Mouse (Mus musculus): ENCODE measurements at regions not wholly inside any gene's neighbourhood (a gene's known extent, or its start where the extent isn't known, plus 50 kb on each side); places are given as distances from the start of the nearest gene placed in this dataset.

GRCm38 (mm10) chr7:124868621-124869020 lies 575.9 kb upstream of the Kdm8 start:
- Histone ChIP-seq H3K9ac (no peak overlapping the region), H3K4me2 (no peak overlapping the region), H3K4me3 (replicated peaks) (no peak overlapping the region), H3K4me1 (0 out of 2 replicates have a peak, but pooled peaks cover 5% of the 10 kb centered on the region), H3K27ac (peak overlapping the region; percentile 75), H3K9me3 (replicated peaks) (no peaks in the 10 kb centered on the region), H3K36me3 (no peaks in the 10 kb centered on the region), H3K27me3 (no peaks in the 10 kb centered on the region)
- 43% methylated on average over 3 of the region's 3 CpGs for WGBS
- ATAC-seq (replicated peaks; ENCODE audit: low FRiP score) = no peak

GRCm38 (mm10) chr7:124880771-124881170 lies 563.7 kb upstream of the Kdm8 start:
- ATAC-seq (replicated peaks; ENCODE audit: low FRiP score) = no peak
- Histone ChIP-seq H3K27ac (no peak overlapping the region), H3K9ac (no peak overlapping the region), H3K27me3 (no peaks in the 10 kb centered on the region), H3K4me1 (no peaks in the 10 kb centered on the region), H3K4me2 (no peak overlapping the region), H3K9me3 (replicated peaks) (no peaks in the 10 kb centered on the region), H3K4me3 (replicated peaks) (no peak overlapping the region), H3K36me3 (no peaks in the 10 kb centered on the region)
- 87% methylated on average over 6 of the region's 6 CpGs for WGBS

GRCm38 (mm10) chr7:124907233-124907632 lies 537.2 kb upstream of the Kdm8 start:
- Histone ChIP-seq H3K4me3 (replicated peaks) (no peak overlapping the region), H3K27me3 (no peaks in the 10 kb centered on the region), H3K9ac (no peak overlapping the region), H3K9me3 (replicated peaks) (no peaks in the 10 kb centered on the region), H3K27ac (no peak overlapping the region), H3K36me3 (no peaks in the 10 kb centered on the region), H3K4me1 (no peaks in the 10 kb centered on the region), H3K4me2 (no peak overlapping the region)
- WGBS = 70% methylated on average over 5 of the region's 5 CpGs
- ATAC-seq (replicated peaks; ENCODE audit: low FRiP score) = no peak

GRCm38 (mm10) chr7:124907662-124908296 lies 536.7 kb upstream of the Kdm8 start:
- Histone ChIP-seq H3K27ac (no peak overlapping the region), H3K9me3 (replicated peaks) (no peaks in the 10 kb centered on the region), H3K9ac (no peak overlapping the region), H3K36me3 (no peaks in the 10 kb centered on the region), H3K4me2 (no peak overlapping the region), H3K4me1 (no peaks in the 10 kb centered on the region), H3K27me3 (no peaks in the 10 kb centered on the region), H3K4me3 (replicated peaks) (no peak overlapping the region)
- 55% methylated on average over 5 of the region's 5 CpGs for WGBS
- ATAC-seq (replicated peaks; ENCODE audit: low FRiP score) = no peak

- ATAC-seq (replicated peaks; ENCODE audit: low FRiP score) = no peak
- Histone ChIP-seq H3K4me2 (no peak overlapping the region), H3K9ac (no peak overlapping the region), H3K4me1 (peaks cover 7% of the 10 kb centered on the region), H3K9me3 (replicated peaks) (no peaks in the 10 kb centered on the region), H3K36me3 (no peaks in the 10 kb centered on the region), H3K4me3 (replicated peaks) (no peak overlapping the region), H3K27ac (no peak overlapping the region), H3K27me3 (0 out of 2 replicates have a peak, but pooled peaks cover 2% of the 10 kb centered on the region)
- 76% methylated on average over 5 of the region's 5 CpGs for WGBS
These were observed 530.4 kb upstream of the Kdm8 start for GRCm38 (mm10) chr7:124914061-124914460.

GRCm38 (mm10) chr7:124914479-124914878 lies 530.0 kb upstream of the Kdm8 start:
- Histone ChIP-seq H3K4me3 (replicated peaks) (no peak overlapping the region), H3K9ac (no peak overlapping the region), H3K36me3 (no peaks in the 10 kb centered on the region), H3K4me2 (no peak overlapping the region), H3K4me1 (peaks cover 7% of the 10 kb centered on the region), H3K27ac (no peak overlapping the region), H3K27me3 (0 out of 2 replicates have a peak, but pooled peaks cover 2% of the 10 kb centered on the region), H3K9me3 (replicated peaks) (no peaks in the 10 kb centered on the region)
- WGBS = 74% methylated on average over 4 of the region's 4 CpGs
- ATAC-seq (replicated peaks; ENCODE audit: low FRiP score) = no peak

- H3K27ac ChIP-seq = no peak overlapping the region
- ATAC-seq (replicated peaks; ENCODE audit: low FRiP score) = no peak
- H3K36me3 ChIP-seq = no peaks in the 10 kb centered on the region
- no peak overlapping the region for H3K4me3 ChIP-seq (replicated peaks)
- no peak overlapping the region for H3K4me2 ChIP-seq
- H3K9me3 ChIP-seq (replicated peaks) = no peaks in the 10 kb centered on the region
- H3K4me1 ChIP-seq = peaks cover 7% of the 10 kb centered on the region
- no peak overlapping the region for H3K9ac ChIP-seq
- H3K27me3 ChIP-seq = 0 out of 2 replicates have a peak, but pooled peaks cover 2% of the 10 kb centered on the region
- WGBS = 50% methylated on average over 6 of the region's 6 CpGs
These were observed 529.5 kb upstream of the Kdm8 start for GRCm38 (mm10) chr7:124914972-124915371.

GRCm38 (mm10) chr7:124915637-124916036 lies 528.8 kb upstream of the Kdm8 start:
- peaks cover 7% of the 10 kb centered on the region for H3K4me1 ChIP-seq
- H3K27me3 ChIP-seq = 0 out of 2 replicates have a peak, but pooled peaks cover 2% of the 10 kb centered on the region
- no peaks in the 10 kb centered on the region for H3K9me3 ChIP-seq (replicated peaks)
- H3K4me2 ChIP-seq = no peak overlapping the region
- 79% methylated on average over 5 of the region's 5 CpGs for WGBS
- no peak overlapping the region for H3K27ac ChIP-seq
- H3K4me3 ChIP-seq (replicated peaks) = no peak overlapping the region
- ATAC-seq (replicated peaks; ENCODE audit: low FRiP score) = no peak
- no peak overlapping the region for H3K9ac ChIP-seq
- no peaks in the 10 kb centered on the region for H3K36me3 ChIP-seq

GRCm38 (mm10) chr7:124917606-124918120 lies 526.8 kb upstream of the Kdm8 start:
- WGBS = 24% methylated on average over 5 of the region's 5 CpGs

GRCm38 (mm10) chr7:124922806-124923205 lies 521.7 kb upstream of the Kdm8 start:
- WGBS = 90% methylated on average over 7 of the region's 7 CpGs
- no peak overlapping the region for H3K9ac ChIP-seq
- no peaks in the 10 kb centered on the region for H3K9me3 ChIP-seq (replicated peaks)
- H3K4me3 ChIP-seq (replicated peaks) = no peak overlapping the region
- no peak; the same call in 1 of the 2 replicates for ATAC-seq (replicated peaks; ENCODE audit: low FRiP score)
- H3K27me3 ChIP-seq = no peaks in the 10 kb centered on the region
- no peaks in the 10 kb centered on the region for H3K4me1 ChIP-seq
- H3K27ac ChIP-seq = no peak overlapping the region
- H3K4me2 ChIP-seq = no peak overlapping the region
- H3K36me3 ChIP-seq = no peaks in the 10 kb centered on the region

More at GRCm38 (mm10) chr7:124917606-124918120, 526.8 kb upstream of the Kdm8 start:
- Histone ChIP-seq H3K9ac (no peak overlapping the region), H3K4me1 (peaks cover 7% of the 10 kb centered on the region), H3K36me3 (no peaks in the 10 kb centered on the region), H3K9me3 (replicated peaks) (no peaks in the 10 kb centered on the region), H3K4me3 (replicated peaks) (no peak overlapping the region), H3K4me2 (no peak overlapping the region), H3K27ac (no peak overlapping the region), H3K27me3 (0 out of 2 replicates have a peak, but pooled peaks cover 2% of the 10 kb centered on the region)
- peak; percentile 58; the same call in 1 of the 2 replicates for ATAC-seq (replicated peaks; ENCODE audit: low FRiP score)

GRCm38 (mm10) chr7:124933573-124933972 lies 510.9 kb upstream of the Kdm8 start:
- WGBS = 78% methylated on average over 3 of the region's 3 CpGs
- Histone ChIP-seq H3K9ac (no peak overlapping the region), H3K27me3 (no peaks in the 10 kb centered on the region), H3K9me3 (replicated peaks) (no peaks in the 10 kb centered on the region), H3K27ac (no peak overlapping the region), H3K4me1 (no peaks in the 10 kb centered on the region), H3K4me3 (replicated peaks) (no peak overlapping the region), H3K4me2 (no peak overlapping the region), H3K36me3 (no peaks in the 10 kb centered on the region)
- ATAC-seq (replicated peaks; ENCODE audit: low FRiP score) = no peak

- no peaks in the 10 kb centered on the region for H3K27me3 ChIP-seq
- WGBS = 71% methylated on average over 1 of the region's 1 CpGs
- no peaks in the 10 kb centered on the region for H3K4me1 ChIP-seq
- no peak overlapping the region for H3K4me3 ChIP-seq (replicated peaks)
- H3K4me2 ChIP-seq = no peak overlapping the region
- no peak overlapping the region for H3K27ac ChIP-seq
- H3K9ac ChIP-seq = no peak overlapping the region
- H3K9me3 ChIP-seq (replicated peaks) = no peaks in the 10 kb centered on the region
- H3K36me3 ChIP-seq = no peaks in the 10 kb centered on the region
- ATAC-seq (replicated peaks; ENCODE audit: low FRiP score) = no peak
These were observed 505.1 kb upstream of the Kdm8 start for GRCm38 (mm10) chr7:124939357-124939756.

- WGBS = 16% methylated on average over 4 of the region's 4 CpGs
- H3K27me3 ChIP-seq = no peaks in the 10 kb centered on the region
- no peak overlapping the region for H3K27ac ChIP-seq
- H3K9ac ChIP-seq = no peak overlapping the region
- no peaks in the 10 kb centered on the region for H3K9me3 ChIP-seq (replicated peaks)
- no peaks in the 10 kb centered on the region for H3K36me3 ChIP-seq
- no peaks in the 10 kb centered on the region for H3K4me1 ChIP-seq
- H3K4me2 ChIP-seq = no peak overlapping the region
- ATAC-seq (replicated peaks; ENCODE audit: low FRiP score) = no peak
- no peak overlapping the region for H3K4me3 ChIP-seq (replicated peaks)
These were observed 502.9 kb upstream of the Kdm8 start for GRCm38 (mm10) chr7:124941527-124941926.
